Comparison of ENCODE assay signal across 24 mouse cellular contexts in the genomic region with DNA sequence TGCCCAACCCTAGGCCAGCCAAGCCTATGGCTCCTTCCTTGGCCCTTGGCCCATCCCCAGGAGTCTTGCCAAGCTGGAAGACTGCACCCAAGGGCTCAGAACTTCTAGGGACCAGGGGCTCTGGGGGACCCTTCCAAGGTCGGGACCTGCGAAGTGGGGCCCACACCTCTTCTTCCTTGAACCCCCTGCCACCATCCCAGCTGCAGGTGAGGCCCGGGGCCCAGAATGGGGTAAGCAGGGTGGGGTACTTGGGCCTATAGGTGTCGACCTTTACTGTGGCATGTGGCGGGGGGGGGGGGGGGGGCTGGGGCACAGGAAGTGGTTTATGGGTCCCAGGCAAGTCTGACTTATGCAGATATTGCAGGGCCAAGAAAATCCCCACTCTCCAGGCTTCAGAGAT. TPM values are rescaled to one million over a fixed set of nuclear protein-coding genes. Genes with fewer than 3 reads are reported as not detected.
A peak's percentile ranks its signal among the peaks of the same experiment; 100 is the strongest.
DNase-seq lines count a peak whose midpoint lies in the region; ATAC-seq lines count a peak whose summit lies in the region.
"Had no signal": no experiment of that assay in that cellular context is flagged by ENCODE, and none has a peak within 500 bp of the region (broad histone marks: within the 10 kb centered on the region; RNA-seq: fewer than 3 reads in every experiment).

No protein-coding gene starts in this region.

- DNase-seq in heart, adult 11 months, result peak; percentile 75
- DNase-seq in heart, postnatal 14 days, result no peak
- peak; percentile 30 for DNase-seq in naive thymus-derived CD4-positive, alpha-beta T cell, adult 2 months (ENCODE audit: low read depth)
- no peak for DNase-seq in retina, postnatal 1 day
- DNase-seq in kidney, adult 8-10 months, result no peak
- DNase-seq in yolk sac, embryonic 10.5 days (ENCODE audit: low spot score), result no peak
- DNase-seq: adrenal gland, adult 8-10 months; adrenal gland, postnatal 36 days; B cell, adult 2 months; cerebellum, adult 2 months; cerebellum, postnatal 10 days; gastrocnemius, postnatal 10 days; heart, adult 2 months had no signal

- peak; percentile 14 for ATAC-seq in CD4-positive, CD25-positive, alpha-beta regulatory T cell, adult 4 months
- ATAC-seq: forebrain, embryonic 16.5 days had no signal

- intact Hi-C loops in heart, postnatal 14 days (cut with DNase I), result no loop called here

RNA-seq across cellular contexts. Expression of a gene that starts 12.3 kb away (rescaled TPM):
- total RNA-seq in heart, postnatal 14 days (2021), result 1 to 10 TPM; 2.3 to 2.6 TPM
- polyA plus RNA-seq in CD4-positive, CD25-positive, alpha-beta regulatory T cell, adult 4 months (2017; shearing (Covaris generic)), result 1 to 10 TPM; 3.4 to 9.2 TPM

RNA-seq across cellular contexts. Expression of a gene that starts 12.9 kb away (rescaled TPM):
- total RNA-seq in heart, postnatal 14 days (2021), result under 1 TPM in 1 of 2 experiments, not detected in 1; 0.05 TPM
- 10 to 100 TPM; 48.7 to 55.3 TPM for polyA plus RNA-seq in CD4-positive, CD25-positive, alpha-beta regulatory T cell, adult 4 months (2017; shearing (Covaris generic))
- total RNA-seq: adrenal gland, adult 8-10 months; adrenal gland, postnatal 36 days; heart, adult 2 months; heart, postnatal 25 days had no signal
- polyA plus RNA-seq: embryonic facial prominence, embryonic 12.5 days; forebrain, embryonic 11.5 days; heart, adult 2 months; heart, embryonic 15.5 days had no signal

RNA-seq across cellular contexts. Expression of a gene that starts 19.0 kb away (rescaled TPM):
- total RNA-seq in heart, postnatal 14 days (2021), result 10 to 100 TPM; 11.5 to 12.4 TPM
- 10 to 100 TPM; 14.0 to 27.4 TPM for polyA plus RNA-seq in CD4-positive, CD25-positive, alpha-beta regulatory T cell, adult 4 months (2017; shearing (Covaris generic))

RNA-seq across cellular contexts. Expression of a gene that starts 20.5 kb away (rescaled TPM):
- total RNA-seq in heart, postnatal 14 days (2021), result not detected
- polyA plus RNA-seq in CD4-positive, CD25-positive, alpha-beta regulatory T cell, adult 4 months (2017; shearing (Covaris generic)), result not detected
- total RNA-seq: adrenal gland, adult 8-10 months; ES-E14; gastrocnemius, postnatal 10 days; gastrocnemius, postnatal 4 days; heart, adult 2 months; heart, postnatal 25 days had no signal
- polyA plus RNA-seq: forebrain, embryonic 11.5 days; heart, embryonic 11.5 days; heart, embryonic 15.5 days; hindbrain, embryonic 10.5 days; intestine, embryonic 14.5 days had no signal

RNA-seq across cellular contexts. Expression of a gene that starts 51.9 kb away (rescaled TPM):
- 1 to 10 TPM; 1.4 to 1.8 TPM for total RNA-seq in heart, postnatal 14 days (2021)
- polyA plus RNA-seq in CD4-positive, CD25-positive, alpha-beta regulatory T cell, adult 4 months (2017; shearing (Covaris generic)), result 1 to 10 TPM; 9.3 TPM

Comparison
In these comparisons a context has a peak if more than half of its experiments do, and no peak if none do; other contexts are left out.
1. DNase-seq: peak in heart, adult 11 months (single experiment) and naive thymus-derived CD4-positive, alpha-beta T cell, adult 2 months (single experiment); none in heart, postnatal 14 days (0 of 2), retina, postnatal 1 day (single experiment), kidney, adult 8-10 months (0 of 2) and yolk sac, embryonic 10.5 days (single experiment).